ENCODE assay signal across 8 mouse cellular contexts in the genomic region with DNA sequence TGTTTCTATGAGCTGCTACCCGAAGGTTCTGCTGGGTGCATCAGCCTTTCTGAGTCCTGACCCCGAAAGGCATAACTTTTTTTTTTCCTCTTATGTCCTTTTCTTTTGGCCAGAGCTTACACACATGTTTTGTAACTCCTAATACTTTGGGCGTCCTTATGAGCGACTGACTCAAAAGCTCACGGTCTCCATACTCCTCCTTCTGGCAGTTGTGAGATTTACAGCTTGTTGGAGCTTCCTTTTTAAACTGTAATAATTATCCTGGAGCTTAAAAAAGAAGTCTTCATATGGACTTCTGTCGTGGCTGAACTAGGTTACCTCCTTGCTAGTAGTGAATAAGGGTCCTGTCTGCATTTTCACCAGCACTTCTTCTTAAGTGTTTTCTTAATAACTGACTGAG. TPM values are rescaled to one million over a fixed set of nuclear protein-coding genes. Genes with fewer than 3 reads are reported as not detected.
DNase-seq lines count a peak whose midpoint lies in the region.

No protein-coding gene starts in this region.

- intact Hi-C loops in heart, postnatal 14 days (cut with DNase I), result loop anchor here (1.0 kb wide), 1 partner anchor 218 kb away; no protein-coding TSS in a partner anchor

- DNase-seq in adrenal gland, adult (ENCODE audit: inconsistent age in 2 of 2, low spot score in 1 of 2), result peak; percentile 6 to 72
- no peak for DNase-seq in adrenal gland, postnatal 4 days (ENCODE audit: low spot score in 2 of 2)
- DNase-seq in layer of hippocampus, adult 9-10 months (ENCODE audit: low spot score), result peak; percentile 15
- no peak for DNase-seq in layer of hippocampus, adult 8-10 months (ENCODE audit: low spot score in 2 of 2)
- peak; percentile 80 for DNase-seq in adipocyte (ENCODE audit: low spot score)
- DNase-seq in heart, postnatal 14 days, result peak; percentile 4 to 49
- DNase-seq in naive thymus-derived CD4-positive, alpha-beta T cell, adult 2 months (ENCODE audit: low read depth), result peak; percentile 37
- DNase-seq in testis, postnatal 10 days (ENCODE audit: low spot score), result no peak

RNA-seq across cellular contexts. Expression of a gene that starts 16.7 kb away (rescaled TPM):
- total RNA-seq in adrenal gland, postnatal 4 days (2021), result 10 to 100 TPM; 42.3 to 42.8 TPM
- 10 to 100 TPM; 36.0 to 42.3 (median 39.7) TPM for total RNA-seq in layer of hippocampus, adult 8-10 months (2022)
- total RNA-seq in heart, postnatal 14 days (2021), result 10 to 100 TPM; 21.6 to 23.4 TPM

RNA-seq across cellular contexts. Expression of a gene that starts 28.6 kb away (rescaled TPM):
- total RNA-seq in adrenal gland, postnatal 4 days (2021), result 10 to 100 TPM; 16.7 to 19.7 TPM
- 10 to 100 TPM; 36.1 to 47.8 (median 41.4) TPM for total RNA-seq in layer of hippocampus, adult 8-10 months (2022)
- 1 to 10 TPM; 8.4 to 9.5 TPM for total RNA-seq in heart, postnatal 14 days (2021)

Comparison
In these comparisons a context has a peak if more than half of its experiments do, and no peak if none do; other contexts are left out.
1. DNase-seq: peak in adrenal gland, adult (2 of 2), layer of hippocampus, adult 9-10 months (single experiment), adipocyte (single experiment), heart, postnatal 14 days (2 of 2) and naive thymus-derived CD4-positive, alpha-beta T cell, adult 2 months (single experiment); none in adrenal gland, postnatal 4 days (0 of 2), layer of hippocampus, adult 8-10 months (0 of 2) and testis, postnatal 10 days (single experiment).